Mouse (Mus musculus): ENCODE measurements around the gene Klhl8. TPM values are rescaled to one million over a fixed set of nuclear protein-coding genes. Genes with fewer than 3 reads are reported as not detected.

Gene Klhl8
- polyA plus RNA-seq, 1 experiment = 0.95 TPM

- no peaks in the 10 kb centered on the region for H3K4me1 ChIP-seq (ENCODE audit: control insufficient read depth, insufficient read depth, low read length)
- WGBS = 90% methylated on average over 2 of the region's 2 CpGs
Measured at GRCm38 (mm10) chr5:103857151-103857550, 53.9 kb downstream of the Klhl8 start.

DNA sequence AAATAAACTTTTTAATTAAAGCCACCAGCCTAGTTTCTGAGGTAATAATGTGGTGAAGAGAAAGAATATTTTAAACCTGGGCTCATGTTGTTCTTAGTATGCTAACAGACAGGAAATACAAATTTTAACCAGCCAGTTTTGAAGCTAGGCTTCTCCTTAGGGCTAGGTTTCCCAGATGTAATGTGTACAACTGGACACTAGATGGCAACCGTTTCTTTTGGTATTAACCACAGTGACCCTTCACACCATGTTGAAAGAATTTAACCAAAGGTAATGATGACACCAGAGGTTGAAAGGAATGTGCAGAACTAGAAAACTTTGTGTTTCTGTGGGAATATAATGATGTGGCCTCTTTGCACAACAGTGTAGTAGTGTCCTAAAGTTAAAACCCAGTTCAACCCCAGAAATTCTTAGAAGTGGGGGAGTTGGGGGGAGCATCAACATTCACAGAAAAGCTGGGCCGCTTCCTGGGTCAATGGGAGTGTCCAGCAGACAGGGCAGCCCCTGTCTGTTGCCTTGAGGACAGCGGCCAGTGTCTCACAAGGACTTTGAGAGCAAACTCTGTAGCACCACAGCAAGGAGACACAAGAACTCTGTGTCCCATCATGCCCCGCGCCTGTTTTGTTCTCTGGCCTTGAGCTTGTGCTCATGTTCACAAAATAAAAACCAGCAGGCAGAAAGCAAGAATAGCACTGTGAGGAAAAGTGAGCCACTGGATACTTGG is 54.6 kb downstream of the Klhl8 start:
- no peak overlapping the region for H3K4me3 ChIP-seq (replicated peaks; ENCODE audit: control insufficient read depth, low read depth, low read length)
- WGBS = 68% methylated on average over 5 of the region's 5 CpGs
- no peaks in the 10 kb centered on the region for H3K4me1 ChIP-seq (ENCODE audit: control insufficient read depth, insufficient read depth, low read length)
- TF ChIP-seq CTCF (IDR thresholded peaks at IDR 0.05; ENCODE audit: control insufficient read depth, insufficient read depth, low read length) (no peak), POLR2A (IDR thresholded peaks at IDR 0.05; ENCODE audit: borderline replicate concordance, control insufficient read depth, low read depth, low read length) (no peak)
- no peak overlapping the region for H3K27ac ChIP-seq (ENCODE audit: control insufficient read depth, insufficient read depth, low read depth, low read length, poor library complexity)

More at GRCm38 (mm10) chr5:103857151-103857550, 53.9 kb downstream of the Klhl8 start:
- Histone ChIP-seq H3K27ac (ENCODE audit: control insufficient read depth, insufficient read depth, low read depth, low read length, poor library complexity) (no peak overlapping the region), H3K4me3 (replicated peaks; ENCODE audit: control insufficient read depth, low read depth, low read length) (no peak overlapping the region)
- TF ChIP-seq CTCF (IDR thresholded peaks at IDR 0.05; ENCODE audit: control insufficient read depth, insufficient read depth, low read length) (no peak), POLR2A (IDR thresholded peaks at IDR 0.05; ENCODE audit: borderline replicate concordance, control insufficient read depth, low read depth, low read length) (no peak)

- 79% methylated on average over 14 of the region's 14 CpGs for WGBS
- no peak overlapping the region for H3K4me3 ChIP-seq (replicated peaks; ENCODE audit: control insufficient read depth, low read depth, low read length)
- H3K27ac ChIP-seq (ENCODE audit: control insufficient read depth, insufficient read depth, low read depth, low read length, poor library complexity) = no peak overlapping the region
- no peaks in the 10 kb centered on the region for H3K4me1 ChIP-seq (ENCODE audit: control insufficient read depth, insufficient read depth, low read length)
- TF ChIP-seq POLR2A (IDR thresholded peaks at IDR 0.05; ENCODE audit: borderline replicate concordance, control insufficient read depth, low read depth, low read length) = no peak
- no peak for TF ChIP-seq CTCF (IDR thresholded peaks at IDR 0.05; ENCODE audit: control insufficient read depth, insufficient read depth, low read length)
Measured at GRCm38 (mm10) chr5:103855483-103856211, 55.4 kb downstream of the Klhl8 start.

DNA sequence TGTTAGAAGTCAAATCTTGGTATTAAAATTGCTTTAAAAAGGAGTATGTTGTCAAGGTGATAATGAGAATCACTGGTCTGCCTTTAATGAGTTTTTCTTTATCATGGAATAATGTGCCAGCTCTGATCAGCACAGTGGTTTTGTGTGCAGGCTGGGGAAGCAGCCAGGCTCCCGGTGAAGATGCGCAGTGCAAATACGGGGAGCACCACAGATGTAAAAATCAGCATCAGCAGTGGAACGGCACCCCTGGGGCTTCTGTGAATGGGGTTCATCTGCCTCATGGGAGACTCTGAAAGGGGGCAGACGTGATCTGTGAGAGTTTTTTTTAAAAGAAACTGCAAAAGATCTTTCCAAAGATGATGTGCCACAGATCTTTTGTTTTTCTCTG is 56.3 kb downstream of the Klhl8 start:
- 88% methylated on average over 5 of the region's 5 CpGs for WGBS
- Histone ChIP-seq H3K4me1 (ENCODE audit: control insufficient read depth, insufficient read depth, low read length) (no peaks in the 10 kb centered on the region), H3K27ac (ENCODE audit: control insufficient read depth, insufficient read depth, low read depth, low read length, poor library complexity) (no peak overlapping the region), H3K4me3 (replicated peaks; ENCODE audit: control insufficient read depth, low read depth, low read length) (no peak overlapping the region)
- TF ChIP-seq POLR2A (IDR thresholded peaks at IDR 0.05; ENCODE audit: borderline replicate concordance, control insufficient read depth, low read depth, low read length) (no peak), CTCF (IDR thresholded peaks at IDR 0.05; ENCODE audit: control insufficient read depth, insufficient read depth, low read length) (no peak)

DNA sequence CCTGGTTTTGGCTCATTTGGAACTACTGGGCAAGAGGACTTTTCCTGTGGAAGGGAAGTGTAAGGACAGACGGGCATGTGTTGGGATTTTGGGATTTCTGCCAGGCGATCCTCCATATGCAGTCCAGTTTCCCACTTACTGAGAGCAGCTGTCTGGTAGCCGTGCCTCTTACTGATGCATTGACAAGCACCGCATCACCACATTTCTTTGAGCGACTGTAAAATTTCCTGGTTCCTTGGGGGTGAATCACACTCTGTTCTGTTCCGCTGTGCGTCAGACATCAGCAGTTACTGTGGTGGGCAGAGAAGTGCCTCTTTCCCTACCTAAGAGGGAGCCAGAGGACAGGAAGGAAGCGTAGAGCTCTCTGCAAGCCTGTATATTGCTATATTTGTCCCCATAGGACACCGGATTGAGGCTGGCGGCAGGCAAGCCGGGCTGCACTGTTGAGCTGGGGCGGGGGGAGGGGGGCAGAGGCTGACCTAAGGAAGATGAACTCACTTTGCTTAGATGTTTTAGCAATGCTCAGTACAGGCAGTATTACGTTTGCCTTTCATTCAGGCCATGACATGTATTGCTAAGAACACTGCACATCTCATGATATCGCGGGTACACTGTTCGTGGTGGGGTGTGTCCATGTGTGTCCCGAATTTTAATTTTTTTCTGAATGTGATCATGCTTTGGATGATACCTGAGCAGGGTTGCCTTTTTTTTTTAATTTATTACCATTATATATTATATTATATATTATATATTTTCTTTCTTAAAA is 56.8 kb downstream of the Klhl8 start:
- Histone ChIP-seq H3K4me3 (replicated peaks; ENCODE audit: control insufficient read depth, low read depth, low read length) (no peak overlapping the region), H3K27ac (ENCODE audit: control insufficient read depth, insufficient read depth, low read depth, low read length, poor library complexity) (no peak overlapping the region), H3K4me1 (ENCODE audit: control insufficient read depth, insufficient read depth, low read length) (no peaks in the 10 kb centered on the region)
- TF ChIP-seq CTCF (IDR thresholded peaks at IDR 0.05; ENCODE audit: control insufficient read depth, insufficient read depth, low read length) (no peak), POLR2A (IDR thresholded peaks at IDR 0.05; ENCODE audit: borderline replicate concordance, control insufficient read depth, low read depth, low read length) (no peak)
- 65% methylated on average over 17 of the region's 17 CpGs for WGBS

GRCm38 (mm10) chr5:103852756-103853549 is 58.1 kb downstream of the Klhl8 start:
- Histone ChIP-seq H3K4me1 (ENCODE audit: control insufficient read depth, insufficient read depth, low read length) (no peaks in the 10 kb centered on the region), H3K27ac (ENCODE audit: control insufficient read depth, insufficient read depth, low read depth, low read length, poor library complexity) (no peak overlapping the region), H3K4me3 (replicated peaks; ENCODE audit: control insufficient read depth, low read depth, low read length) (no peak overlapping the region)
- 77% methylated on average over 4 of the region's 4 CpGs for WGBS
- TF ChIP-seq CTCF (IDR thresholded peaks at IDR 0.05; ENCODE audit: control insufficient read depth, insufficient read depth, low read length) (no peak), POLR2A (IDR thresholded peaks at IDR 0.05; ENCODE audit: borderline replicate concordance, control insufficient read depth, low read depth, low read length) (no peak)

DNA sequence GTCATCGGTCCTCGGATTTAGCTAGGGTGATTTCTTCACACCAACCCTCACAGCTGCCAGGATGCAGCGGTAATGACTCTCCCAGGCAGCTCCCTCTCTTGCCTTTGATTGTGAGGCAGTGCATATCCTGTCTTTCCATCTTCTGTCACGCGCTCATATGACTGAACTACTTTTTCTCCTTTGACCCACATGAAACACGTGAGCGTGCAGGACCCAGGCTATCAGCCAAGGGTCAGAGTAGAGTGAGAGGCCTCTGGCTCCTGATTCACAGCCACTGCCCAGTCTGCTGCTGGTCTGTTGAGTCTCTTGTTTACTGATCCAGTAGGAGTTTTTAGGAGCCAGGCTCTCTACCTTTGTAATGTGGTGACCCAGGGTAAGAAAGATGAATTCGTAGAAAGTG is 62.5 kb downstream of the Klhl8 start:
- Histone ChIP-seq H3K4me1 (ENCODE audit: control insufficient read depth, insufficient read depth, low read length) (no peaks in the 10 kb centered on the region), H3K27ac (ENCODE audit: control insufficient read depth, insufficient read depth, low read depth, low read length, poor library complexity) (no peak overlapping the region), H3K4me3 (replicated peaks; ENCODE audit: control insufficient read depth, low read depth, low read length) (no peak overlapping the region)
- 94% methylated on average over 8 of the region's 8 CpGs for WGBS
- no peak for TF ChIP-seq POLR2A (IDR thresholded peaks at IDR 0.05; ENCODE audit: borderline replicate concordance, control insufficient read depth, low read depth, low read length)
- no peak for TF ChIP-seq CTCF (IDR thresholded peaks at IDR 0.05; ENCODE audit: control insufficient read depth, insufficient read depth, low read length)
